Mouse (Mus musculus): ENCODE results near the gene Cdc42ep5.

GRCm38 (mm10) chr7:4208626-4209025, 44.0 kb upstream of the Cdc42ep5 start:
- no peak for TF ChIP-seq HCFC1 (IDR thresholded peaks at IDR 0.05; ENCODE audit: borderline replicate concordance, insufficient read depth, low read length)
- no peak for TF ChIP-seq ZC3H11A (IDR thresholded peaks at IDR 0.05; ENCODE audit: borderline replicate concordance, low read depth, low read length)

Data from ES-E14 (cell line).